In genomic region chr12:71048561-71048960, GRCm38 (mm10) we compare ENCODE assay signal across 7 mouse cellular contexts. TPM values are rescaled to one million over a fixed set of nuclear protein-coding genes. Genes with fewer than 3 reads are reported as not detected.
DNase-seq lines count a peak whose midpoint lies in the region; ATAC-seq lines count a peak whose summit lies in the region.

No protein-coding gene starts in this region.

- no peak for DNase-seq in limb, embryonic 10.5 days (ENCODE audit: low spot score)
- DNase-seq in thymus, postnatal 14 days: no peak
- DNase-seq in layer of hippocampus, postnatal 25 days (ENCODE audit: extremely low spot score in 1 of 2, low spot score in 1 of 2): no peak

- no peak overlapping the region for H3K27ac ChIP-seq in limb, embryonic 12.5 days
- no peak overlapping the region for H3K27ac ChIP-seq in limb, embryonic 10.5 days
- peak overlapping the region; percentile 80 for H3K27ac ChIP-seq in embryonic facial prominence, embryonic 15.5 days (replicated peaks)
- peak overlapping the region; percentile 93 for H3K27ac ChIP-seq in hindbrain, embryonic 13.5 days
- H3K27ac ChIP-seq in neural tube, embryonic 14.5 days (ENCODE audit: low read depth, low read length): peak overlapping the region; percentile 95

- peaks cover 37% of the 10 kb centered on the region for H3K36me3 ChIP-seq in limb, embryonic 12.5 days
- peaks cover 30% of the 10 kb centered on the region for H3K36me3 ChIP-seq in limb, embryonic 10.5 days
- H3K36me3 ChIP-seq in embryonic facial prominence, embryonic 15.5 days: peaks cover 20% of the 10 kb centered on the region
- peaks cover 13% of the 10 kb centered on the region for H3K36me3 ChIP-seq in hindbrain, embryonic 13.5 days
- H3K36me3 ChIP-seq in neural tube, embryonic 14.5 days (ENCODE audit: control insufficient read depth, insufficient read depth, low read length): peaks cover 6% of the 10 kb centered on the region

- H3K9ac ChIP-seq in limb, embryonic 12.5 days (replicated peaks): no peak overlapping the region
- H3K9ac ChIP-seq in embryonic facial prominence, embryonic 15.5 days: no peak overlapping the region
- peak overlapping the region; percentile 76 for H3K9ac ChIP-seq in hindbrain, embryonic 13.5 days
- peak overlapping the region; percentile 58 for H3K9ac ChIP-seq in neural tube, embryonic 14.5 days (replicated peaks; ENCODE audit: low read depth, low read length)

- ATAC-seq in limb, embryonic 12.5 days (ENCODE audit: insufficient number of reproducible peaks, insufficient read depth, low FRiP score, low TSS enrichment, low read depth): no peak
- ATAC-seq in embryonic facial prominence, embryonic 15.5 days (ENCODE audit: insufficient number of reproducible peaks, low FRiP score, low TSS enrichment, low read depth): no peak
- no peak for ATAC-seq in hindbrain, embryonic 13.5 days (ENCODE audit: low FRiP score)
- no peak for ATAC-seq in neural tube, embryonic 14.5 days (ENCODE audit: low read depth)

- 73% methylated on average over 1 of the region's 1 CpGs for WGBS in limb, embryonic 12.5 days
- WGBS in limb, embryonic 10.5 days: 92% methylated on average over 1 of the region's 1 CpGs
- 47% methylated on average over 1 of the region's 1 CpGs for WGBS in embryonic facial prominence, embryonic 15.5 days
- WGBS in hindbrain, embryonic 13.5 days: 58% methylated on average over 1 of the region's 1 CpGs
- WGBS in neural tube, embryonic 14.5 days: 42% methylated on average over 1 of the region's 1 CpGs

- H3K4me3 ChIP-seq in limb, embryonic 12.5 days (replicated peaks): no peak overlapping the region
- H3K4me3 ChIP-seq in limb, embryonic 10.5 days: no peak overlapping the region
- peak overlapping the region; percentile 31 for H3K4me3 ChIP-seq in embryonic facial prominence, embryonic 15.5 days (replicated peaks)
- H3K4me3 ChIP-seq in hindbrain, embryonic 13.5 days: peak overlapping the region; percentile 47
- H3K4me3 ChIP-seq in neural tube, embryonic 14.5 days (ENCODE audit: low read depth, low read length): peak overlapping the region; percentile 43

- H3K27me3 ChIP-seq in limb, embryonic 12.5 days: no peaks in the 10 kb centered on the region
- H3K27me3 ChIP-seq in limb, embryonic 10.5 days (ENCODE audit: low read depth, poor library complexity, severe bottlenecking): no peaks in the 10 kb centered on the region
- H3K27me3 ChIP-seq in embryonic facial prominence, embryonic 15.5 days: no peaks in the 10 kb centered on the region
- no peaks in the 10 kb centered on the region for H3K27me3 ChIP-seq in hindbrain, embryonic 13.5 days
- no peaks in the 10 kb centered on the region for H3K27me3 ChIP-seq in neural tube, embryonic 14.5 days (ENCODE audit: control insufficient read depth, insufficient read depth, low read length)

- peaks cover 5% of the 10 kb centered on the region; the same call in 1 of the 2 replicates for H3K4me1 ChIP-seq in limb, embryonic 12.5 days (replicated peaks)
- peaks cover 4% of the 10 kb centered on the region; the same call in 1 of the 2 replicates for H3K4me1 ChIP-seq in limb, embryonic 10.5 days
- peaks cover 14% of the 10 kb centered on the region for H3K4me1 ChIP-seq in embryonic facial prominence, embryonic 15.5 days
- peaks cover 39% of the 10 kb centered on the region for H3K4me1 ChIP-seq in hindbrain, embryonic 13.5 days (replicated peaks)
- peaks cover 15% of the 10 kb centered on the region; the same call in 1 of the 2 replicates for H3K4me1 ChIP-seq in neural tube, embryonic 14.5 days (ENCODE audit: control insufficient read depth, insufficient read depth, low read length)

- no peaks in the 10 kb centered on the region for H3K9me3 ChIP-seq in limb, embryonic 12.5 days
- H3K9me3 ChIP-seq in limb, embryonic 10.5 days (replicated peaks): no peaks in the 10 kb centered on the region
- H3K9me3 ChIP-seq in embryonic facial prominence, embryonic 15.5 days (replicated peaks): no peaks in the 10 kb centered on the region
- H3K9me3 ChIP-seq in hindbrain, embryonic 13.5 days: no peaks in the 10 kb centered on the region
- no peaks in the 10 kb centered on the region for H3K9me3 ChIP-seq in neural tube, embryonic 14.5 days (ENCODE audit: control insufficient read depth, low read length)

- peak overlapping the region; percentile 15; the same call in 1 of the 2 replicates for H3K4me2 ChIP-seq in limb, embryonic 12.5 days
- H3K4me2 ChIP-seq in embryonic facial prominence, embryonic 15.5 days (replicated peaks): peak overlapping the region; percentile 45
- H3K4me2 ChIP-seq in hindbrain, embryonic 13.5 days: peak overlapping the region; percentile 72
- peak overlapping the region; percentile 76 for H3K4me2 ChIP-seq in neural tube, embryonic 14.5 days (ENCODE audit: low read depth, low read length)

RNA-seq across cellular contexts. Expression of gene Arid4a, which starts 32.8 kb away (rescaled TPM):
- 36.3 and 39.3 TPM in 2 replicates for polyA plus RNA-seq in limb, embryonic 12.5 days (2016; fragmentation: Nextera tagmentation; extraction: Ambion mirVana)
- 24.8 and 31.2 TPM in 2 replicates for polyA plus RNA-seq in limb, embryonic 10.5 days (2016; fragmentation: Nextera tagmentation; extraction: Ambion mirVana)
- 39.6 and 43.8 TPM in 2 replicates for polyA plus RNA-seq in embryonic facial prominence, embryonic 15.5 days (2015; fragmentation: Nextera tagmentation; extraction: Ambion mirVana)
- polyA plus RNA-seq in hindbrain, embryonic 13.5 days (2015; fragmentation: Nextera tagmentation; extraction: Ambion mirVana): 41.2 and 41.3 TPM in 2 replicates
- polyA plus RNA-seq in neural tube, embryonic 14.5 days (2014; fragmentation: Nextera tagmentation; extraction: Ambion mirVana): 44.9 and 45.0 TPM in 2 replicates
- 10 to 100 TPM; 36.8 to 41.7 TPM for total RNA-seq in layer of hippocampus, postnatal 25 days (2021)

Comparison
In these comparisons a context has a peak if more than half of its experiments do, and no peak if none do; other contexts are left out.
1. H3K27ac ChIP-seq: peak in embryonic facial prominence, embryonic 15.5 days (single experiment), hindbrain, embryonic 13.5 days (single experiment) and neural tube, embryonic 14.5 days (single experiment); none in limb, embryonic 12.5 days (single experiment) and limb, embryonic 10.5 days (single experiment).
2. H3K4me2 ChIP-seq: peak in every context shown above with its lines; median percentile 76 in neural tube, embryonic 14.5 days; 72 in hindbrain, embryonic 13.5 days; 45 in embryonic facial prominence, embryonic 15.5 days; 15 in limb, embryonic 12.5 days.
3. H3K4me3 ChIP-seq: peak in embryonic facial prominence, embryonic 15.5 days (single experiment), hindbrain, embryonic 13.5 days (single experiment) and neural tube, embryonic 14.5 days (single experiment); none in limb, embryonic 12.5 days (single experiment) and limb, embryonic 10.5 days (single experiment).
4. H3K9ac ChIP-seq: peak in hindbrain, embryonic 13.5 days (single experiment) and neural tube, embryonic 14.5 days (single experiment); none in limb, embryonic 12.5 days (single experiment) and embryonic facial prominence, embryonic 15.5 days (single experiment).